Comparison of ENCODE assay signal across 18 mouse cellular contexts in the genomic region with DNA sequence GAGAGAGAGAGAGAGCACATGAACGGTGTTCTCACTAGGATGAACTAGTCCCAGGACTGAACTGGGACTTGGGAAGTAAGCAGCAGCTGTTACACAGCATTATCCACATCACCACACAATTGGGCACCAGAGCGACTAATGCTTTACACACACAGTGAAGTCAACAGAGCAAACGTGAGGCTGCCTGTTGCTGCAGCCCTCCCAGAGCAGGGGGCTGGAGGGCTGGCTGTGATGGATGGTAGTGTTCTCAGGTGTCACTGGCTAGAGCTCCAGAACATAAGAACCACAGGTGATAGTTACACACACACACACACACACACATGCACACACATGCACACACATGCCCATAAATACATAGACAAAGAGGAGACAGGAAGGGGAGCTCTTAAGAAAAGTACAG.
DNase-seq lines count a peak whose midpoint lies in the region; ATAC-seq and TF ChIP-seq lines count a peak whose summit lies in the region.
"Had no signal": no experiment of that assay in that cellular context is flagged by ENCODE, and none has a peak within 500 bp of the region (broad histone marks: within the 10 kb centered on the region; RNA-seq: fewer than 3 reads in every experiment).

No protein-coding gene starts in this region.

- no peaks in the 10 kb centered on the region for H3K36me3 ChIP-seq in forebrain, embryonic 12.5 days (replicated peaks)
- no peaks in the 10 kb centered on the region for H3K36me3 ChIP-seq in forebrain, postnatal 0 days (ENCODE audit: insufficient read depth)
- no peaks in the 10 kb centered on the region for H3K36me3 ChIP-seq in kidney, postnatal 0 days (ENCODE audit: insufficient read depth, low read length)
- H3K36me3 ChIP-seq in neural tube, embryonic 11.5 days (ENCODE audit: control insufficient read depth, insufficient read depth, low read length) = no peaks in the 10 kb centered on the region
- H3K36me3 ChIP-seq: embryonic facial prominence, embryonic 15.5 days had no signal

- H3K4me3 ChIP-seq in forebrain, embryonic 12.5 days (replicated peaks) = no peak overlapping the region
- H3K4me3 ChIP-seq in forebrain, postnatal 0 days (ENCODE audit: low read depth, low read length) = no peak overlapping the region
- no peak overlapping the region for H3K4me3 ChIP-seq in kidney, postnatal 0 days (replicated peaks; ENCODE audit: low read depth, low read length)
- no peak overlapping the region for H3K4me3 ChIP-seq in neural tube, embryonic 11.5 days (ENCODE audit: low read depth, low read length)
- H3K4me3 ChIP-seq: embryonic facial prominence, embryonic 15.5 days had no signal

- H3K9me3 ChIP-seq in forebrain, embryonic 12.5 days = no peaks in the 10 kb centered on the region
- no peaks in the 10 kb centered on the region for H3K9me3 ChIP-seq in forebrain, postnatal 0 days (ENCODE audit: low read length)
- no peaks in the 10 kb centered on the region for H3K9me3 ChIP-seq in kidney, postnatal 0 days (replicated peaks; ENCODE audit: low read length)
- H3K9me3 ChIP-seq in neural tube, embryonic 11.5 days (ENCODE audit: control insufficient read depth, low read length) = no peaks in the 10 kb centered on the region

- TF ChIP-seq CTCF in forebrain, postnatal 0 days (IDR thresholded peaks at IDR 0.05; ENCODE audit: low read depth) = no peak
- TF ChIP-seq CTCF in kidney, postnatal 0 days (IDR thresholded peaks at IDR 0.05; ENCODE audit: low read depth) = no peak

- WGBS in forebrain, embryonic 12.5 days = 34% methylated on average over 3 of the region's 3 CpGs
- WGBS in forebrain, postnatal 0 days = 24% methylated on average over 3 of the region's 3 CpGs
- 48% methylated on average over 3 of the region's 3 CpGs for WGBS in kidney, postnatal 0 days
- 48% methylated on average over 3 of the region's 3 CpGs for WGBS in neural tube, embryonic 11.5 days

- no peak overlapping the region for H3K9ac ChIP-seq in forebrain, embryonic 12.5 days
- H3K9ac ChIP-seq in forebrain, postnatal 0 days = no peak overlapping the region
- H3K9ac ChIP-seq in kidney, postnatal 0 days (ENCODE audit: low read depth, low read length) = no peak overlapping the region
- H3K9ac ChIP-seq in neural tube, embryonic 11.5 days (ENCODE audit: low read length) = no peak overlapping the region
- H3K9ac ChIP-seq: embryonic facial prominence, embryonic 15.5 days had no signal

- H3K27me3 ChIP-seq in forebrain, embryonic 12.5 days = no peaks in the 10 kb centered on the region
- no peaks in the 10 kb centered on the region for H3K27me3 ChIP-seq in forebrain, postnatal 0 days (ENCODE audit: insufficient read depth, low read length)
- H3K27me3 ChIP-seq in kidney, postnatal 0 days (ENCODE audit: insufficient read depth, low read length) = no peaks in the 10 kb centered on the region
- H3K27me3 ChIP-seq in neural tube, embryonic 11.5 days (ENCODE audit: control insufficient read depth, insufficient read depth, low read length) = no peaks in the 10 kb centered on the region
- H3K27me3 ChIP-seq: embryonic facial prominence, embryonic 15.5 days had no signal

- peaks cover 5% of the 10 kb centered on the region; the same call in 1 of the 2 replicates for H3K4me1 ChIP-seq in forebrain, embryonic 12.5 days
- no peaks in the 10 kb centered on the region for H3K4me1 ChIP-seq in forebrain, postnatal 0 days (ENCODE audit: insufficient read depth)
- no peaks in the 10 kb centered on the region for H3K4me1 ChIP-seq in kidney, postnatal 0 days (replicated peaks; ENCODE audit: insufficient read depth, low read length)
- no peaks in the 10 kb centered on the region; the same call in 1 of the 2 replicates for H3K4me1 ChIP-seq in neural tube, embryonic 11.5 days (ENCODE audit: control insufficient read depth, insufficient read depth, low read length)
- H3K4me1 ChIP-seq: embryonic facial prominence, embryonic 15.5 days had no signal

- peak; percentile 46; the same call in 1 of the 2 replicates for ATAC-seq in forebrain, embryonic 12.5 days (ENCODE audit: low FRiP score)
- no peak for ATAC-seq in forebrain, postnatal 0 days
- peak; percentile 66; the same call in 1 of the 2 replicates for ATAC-seq in kidney, postnatal 0 days (replicated peaks; ENCODE audit: low FRiP score, low read depth)
- ATAC-seq in neural tube, embryonic 11.5 days (ENCODE audit: insufficient read depth, low FRiP score, low TSS enrichment) = no peak
- ATAC-seq: intestine, embryonic 16.5 days; Patski had no signal

- no peak overlapping the region for H3K27ac ChIP-seq in forebrain, embryonic 12.5 days
- H3K27ac ChIP-seq in forebrain, postnatal 0 days (ENCODE audit: low read depth, low read length) = no peak overlapping the region
- H3K27ac ChIP-seq in kidney, postnatal 0 days = no peak overlapping the region
- no peak overlapping the region for H3K27ac ChIP-seq in neural tube, embryonic 11.5 days (ENCODE audit: low read depth, low read length)
- H3K27ac ChIP-seq: embryonic facial prominence, embryonic 15.5 days had no signal

- no peak overlapping the region for H3K4me2 ChIP-seq in forebrain, embryonic 12.5 days
- no peak overlapping the region for H3K4me2 ChIP-seq in forebrain, postnatal 0 days (ENCODE audit: low read depth)
- H3K4me2 ChIP-seq in kidney, postnatal 0 days (ENCODE audit: low read length) = no peak overlapping the region
- no peak overlapping the region for H3K4me2 ChIP-seq in neural tube, embryonic 11.5 days (ENCODE audit: low read depth)
- H3K4me2 ChIP-seq: embryonic facial prominence, embryonic 15.5 days had no signal

- no peak for DNase-seq in forebrain, postnatal 0 days
- peak; percentile 66 for DNase-seq in kidney, postnatal 0 days (ENCODE audit: low spot score)
- no peak for DNase-seq in kidney, adult 8-10 months
- DNase-seq in embryo, embryonic 10 days (ENCODE audit: low spot score) = peak; percentile 57
- DNase-seq in neural tube, embryonic 11.5 days (ENCODE audit: low spot score) = peak; percentile 28
- DNase-seq in urinary bladder, postnatal 4 days (ENCODE audit: low spot score in 2 of 2) = no peak
- DNase-seq: cerebellum, postnatal 14 days; gastrocnemius, postnatal 25 days; heart, postnatal 14 days; lung, adult 18-20 months; lung, postnatal 4 days; right cerebral cortex, adult 18-20 months; spleen, adult 18-20 months; thymus, postnatal 14 days had no signal

Comparison
In these comparisons a context has a peak if more than half of its experiments do, and no peak if none do; other contexts are left out.
1. ATAC-seq: peak in forebrain, embryonic 12.5 days (single experiment) and kidney, postnatal 0 days (single experiment); none in forebrain, postnatal 0 days (single experiment) and neural tube, embryonic 11.5 days (single experiment).
2. DNase-seq: peak in kidney, postnatal 0 days (single experiment), embryo, embryonic 10 days (single experiment) and neural tube, embryonic 11.5 days (single experiment); none in forebrain, postnatal 0 days (single experiment), kidney, adult 8-10 months (0 of 2) and urinary bladder, postnatal 4 days (0 of 2).